Mouse (Mus musculus): ENCODE data around the gene Zranb2.
A peak's percentile ranks its signal among the peaks of the same experiment; 100 is the strongest.

The Zranb2 gene

DNA sequence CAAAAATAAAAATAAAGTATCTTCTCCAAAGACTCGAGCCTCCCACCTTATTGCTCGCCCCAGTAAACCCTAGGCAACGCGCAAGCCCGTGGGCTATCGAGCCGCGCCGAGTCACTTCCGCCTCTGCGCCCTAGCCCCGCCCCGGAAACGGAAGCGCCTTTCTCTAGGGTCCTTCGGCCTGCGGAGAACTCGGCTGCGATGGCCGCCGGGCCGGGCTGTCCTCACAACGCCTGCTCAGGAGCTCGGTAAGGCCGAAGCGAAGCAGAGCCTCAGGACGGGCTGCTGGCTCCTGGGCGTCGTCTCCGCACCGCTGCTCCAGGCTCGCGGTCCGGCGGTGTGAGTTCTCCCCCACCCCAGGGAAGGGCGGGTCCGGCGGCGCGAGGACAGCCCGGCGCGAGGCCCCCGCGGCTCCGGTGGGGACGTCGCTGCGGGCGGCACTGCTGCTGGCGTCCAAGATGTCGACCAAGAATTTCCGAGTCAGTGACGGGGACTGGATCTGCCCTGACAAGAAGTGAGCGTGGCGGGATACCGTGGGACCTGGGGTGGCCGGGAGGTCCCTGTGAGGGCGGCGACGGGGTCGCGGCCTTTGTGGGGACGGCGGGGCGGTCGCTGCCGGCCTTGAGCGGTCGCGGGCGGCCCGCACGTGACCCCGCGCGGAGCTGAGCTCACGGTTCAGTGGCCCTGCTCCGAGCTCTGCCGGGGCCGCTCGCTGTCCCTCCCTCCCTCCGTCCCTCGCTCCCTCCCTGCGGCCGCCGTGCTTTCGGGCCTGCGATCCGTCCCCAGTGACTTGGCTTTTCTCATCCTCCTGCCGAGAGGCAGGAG, at the start of gene Zranb2:
Gene Zranb2, plus strand, starts transcription at position 197 of the 822 bp plus-strand sequence.
- DNase-seq (ENCODE audit: low read depth, low spot score): peak; percentile 91

DNA sequence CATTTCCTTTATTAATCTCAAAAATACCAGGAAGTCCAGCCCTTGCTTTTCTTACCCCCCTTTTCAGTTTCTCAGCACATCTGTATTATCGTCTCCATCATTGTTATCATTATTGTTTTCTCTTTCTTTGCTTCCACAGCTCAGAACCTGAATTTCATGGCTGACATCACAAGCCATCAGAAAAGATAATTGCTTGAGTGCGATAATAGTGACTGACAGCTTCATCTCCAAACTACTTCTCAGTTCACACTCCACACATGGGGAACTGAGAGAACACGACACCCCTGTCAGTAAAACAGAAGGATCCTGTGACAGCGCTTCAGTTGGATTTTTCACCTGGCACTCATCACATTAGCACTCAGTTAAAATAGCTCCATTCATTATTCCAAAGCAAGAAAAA, 41.9 kb upstream of the Zranb2 start:
- DNase-seq (ENCODE audit: low read depth, low spot score): no peak

DNA sequence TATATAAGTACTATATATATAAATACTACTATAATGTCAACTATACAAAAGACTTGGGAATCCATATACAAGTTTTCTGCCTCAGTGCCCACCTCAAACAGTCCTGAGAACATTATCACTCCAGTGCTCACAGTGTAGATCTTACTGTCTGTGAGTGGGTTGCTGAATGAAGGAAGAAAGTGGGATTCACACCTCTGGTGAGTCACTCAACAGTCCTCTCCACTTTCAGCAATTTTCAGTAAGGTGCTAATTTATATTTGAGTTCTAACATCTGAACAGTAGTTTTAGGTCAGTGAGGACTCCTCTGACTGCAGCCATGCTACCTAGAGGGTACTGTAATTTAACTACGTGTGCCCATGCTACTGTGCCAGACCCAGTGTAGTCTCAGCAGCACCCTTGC, 31.7 kb upstream of the Zranb2 start:
- DNase-seq (ENCODE audit: low read depth, low spot score): no peak

DNA sequence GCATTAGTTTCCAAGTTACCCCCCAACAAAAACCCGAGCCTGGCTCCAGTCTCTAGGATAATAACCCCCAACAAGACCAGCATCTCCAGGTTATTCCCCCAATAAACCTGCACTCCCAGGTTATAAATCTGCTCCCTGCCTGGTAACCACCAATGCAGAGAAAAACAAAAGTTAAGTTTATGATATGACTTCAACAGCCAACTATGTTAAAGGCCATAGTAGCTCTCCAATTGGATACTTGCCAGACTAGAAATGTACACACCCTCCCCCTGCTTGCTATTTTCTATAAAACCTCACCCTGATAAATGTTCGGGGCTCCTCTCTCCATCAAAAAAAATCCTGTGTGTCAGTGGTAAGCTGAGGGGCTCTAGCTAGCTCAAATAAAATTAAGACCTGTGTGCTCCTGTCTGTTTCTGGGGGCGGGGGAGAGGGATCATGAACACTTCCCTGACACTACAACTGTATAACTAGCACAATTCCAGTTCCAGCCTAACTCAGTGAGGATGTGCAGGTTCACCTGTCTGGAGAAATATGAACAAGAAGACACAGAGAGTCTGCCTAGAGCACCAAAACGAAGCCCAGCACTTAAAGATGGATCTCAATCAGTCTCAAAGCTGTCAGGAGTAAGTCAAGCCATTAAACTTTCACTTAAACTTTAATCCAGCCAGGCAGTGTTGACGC, 19.7 kb upstream of the Zranb2 start:
- DNase-seq (ENCODE audit: low read depth, low spot score): no peak

DNA sequence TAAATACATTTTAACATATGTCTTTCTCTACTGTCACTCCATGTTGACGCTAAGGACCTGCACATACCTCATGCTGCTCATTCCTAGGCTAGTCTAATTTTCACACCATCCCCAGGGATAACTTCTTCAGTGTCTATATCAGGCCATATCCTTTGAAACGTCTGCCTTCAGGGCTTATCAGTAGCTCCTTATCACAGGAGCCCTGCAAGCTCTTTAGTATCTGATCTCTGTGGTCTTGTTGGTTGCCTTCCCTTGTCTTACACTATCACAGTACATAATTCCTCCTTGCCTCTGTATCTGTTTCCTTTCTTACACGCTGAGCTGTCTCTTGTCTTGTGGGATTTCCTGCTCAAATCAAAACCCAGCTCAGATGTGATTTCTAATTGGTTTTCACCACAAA, 17.5 kb upstream of the Zranb2 start:
- no peak for DNase-seq (ENCODE audit: low read depth, low spot score)

DNA sequence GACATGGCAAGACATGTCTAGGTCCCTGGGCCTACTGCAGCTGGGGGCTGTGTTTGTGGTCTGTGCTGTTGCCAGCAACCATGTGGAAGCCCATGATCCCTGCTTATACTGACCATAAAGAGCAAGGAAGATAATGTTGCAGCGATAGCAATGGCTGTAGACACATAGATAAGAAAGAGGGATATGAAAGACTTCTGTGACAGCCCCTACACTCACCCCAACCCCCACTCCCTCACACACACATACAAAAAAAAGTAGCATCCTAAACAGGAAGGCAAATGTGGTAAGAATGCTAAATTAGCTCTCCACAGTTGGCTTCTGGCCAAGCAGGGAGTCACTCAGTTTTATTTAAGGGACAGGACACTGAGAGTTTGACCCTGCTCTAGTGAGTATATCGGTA, 16.0 kb upstream of the Zranb2 start:
- DNase-seq (ENCODE audit: low read depth, low spot score): no peak

DNA sequence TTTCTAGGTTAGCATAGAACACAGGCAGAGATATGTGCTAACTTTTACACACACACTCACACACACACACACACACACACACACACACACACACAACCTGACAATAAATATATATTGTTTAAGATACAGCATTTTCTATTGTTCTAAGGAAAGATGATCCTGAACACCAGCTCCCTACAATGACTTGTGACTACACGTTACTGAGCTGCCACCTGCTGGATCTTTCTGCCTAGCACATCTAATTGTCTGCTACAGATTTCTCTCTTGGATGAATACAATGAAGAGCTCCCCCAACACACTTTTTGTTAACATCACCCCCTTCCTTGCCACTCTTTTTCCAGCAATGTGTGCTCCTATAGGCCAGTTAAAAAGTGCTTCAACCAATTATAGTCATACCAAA, 13.5 kb upstream of the Zranb2 start:
- peak; percentile 63 for DNase-seq (ENCODE audit: low read depth, low spot score)

DNA sequence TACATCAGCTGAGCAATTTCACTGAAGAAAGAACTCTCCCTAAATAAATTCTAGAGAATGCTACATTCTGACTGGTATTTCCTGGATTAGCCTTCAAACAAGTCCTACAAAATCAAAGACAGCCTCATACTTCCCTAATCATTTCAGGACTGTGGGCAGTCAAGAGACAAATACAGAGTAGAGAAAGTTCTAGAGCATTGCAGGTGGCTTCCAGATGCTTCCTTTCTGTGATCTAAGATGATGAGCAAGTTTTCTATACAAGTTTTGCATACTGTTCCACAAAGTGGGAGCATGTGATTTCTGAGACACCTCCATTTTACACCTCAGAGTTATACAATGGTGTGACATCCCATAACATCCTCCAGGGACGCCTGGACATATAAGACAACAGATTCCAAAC, 10.1 kb upstream of the Zranb2 start:
- no peak for DNase-seq (ENCODE audit: low read depth, low spot score)

DNA sequence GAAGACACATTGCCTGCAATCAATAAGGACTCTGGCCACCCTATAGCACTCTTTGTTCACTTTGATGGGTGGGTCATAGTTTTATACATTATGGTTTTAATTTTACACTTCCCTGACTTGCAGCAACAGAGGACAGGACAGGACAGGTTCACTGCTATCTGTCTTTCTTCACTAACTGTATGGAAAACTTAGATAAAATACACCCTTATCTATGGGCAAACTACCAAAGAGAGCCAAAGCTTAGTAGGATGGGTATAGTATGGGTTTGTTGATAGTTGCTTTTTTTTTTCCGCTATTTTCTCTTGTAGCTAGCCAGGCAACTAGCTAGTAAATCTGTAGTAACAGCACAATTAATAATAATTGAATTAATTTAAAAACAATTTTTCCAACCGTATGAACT, 2.4 kb upstream of the Zranb2 start:
- DNase-seq (ENCODE audit: low read depth, low spot score): no peak

DNA sequence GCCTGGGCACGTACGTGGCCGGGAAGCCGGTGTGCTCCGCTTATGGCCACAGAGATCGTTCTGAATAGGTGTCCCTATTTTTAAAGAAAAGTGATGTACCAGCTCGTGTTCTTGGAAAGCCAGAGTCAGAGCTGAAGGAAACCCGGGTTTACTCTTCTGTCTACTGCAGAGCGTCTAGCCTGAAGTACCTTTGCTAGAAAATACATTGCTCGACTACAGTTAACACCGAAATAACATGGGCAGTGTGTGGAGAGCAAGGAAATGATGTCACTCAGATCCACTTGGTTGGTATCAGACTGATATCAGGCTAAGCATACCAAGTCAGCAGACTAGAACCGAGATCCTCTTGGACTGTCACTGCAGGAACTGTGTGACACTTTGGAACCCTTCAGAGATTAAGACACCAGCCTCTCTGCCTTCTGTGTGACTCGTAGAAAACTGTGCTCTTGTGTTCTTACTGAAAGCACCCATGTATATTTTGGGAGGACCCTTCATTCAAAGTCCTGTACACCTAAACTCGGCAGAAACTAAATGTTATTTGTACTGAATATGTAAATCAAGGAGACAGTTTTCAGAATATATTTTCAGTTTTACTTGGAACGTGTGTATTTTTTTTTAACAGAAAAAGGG, 941 bp downstream of the Zranb2 start:
- peak; percentile 40 for DNase-seq (ENCODE audit: low read depth, low spot score)

DNA sequence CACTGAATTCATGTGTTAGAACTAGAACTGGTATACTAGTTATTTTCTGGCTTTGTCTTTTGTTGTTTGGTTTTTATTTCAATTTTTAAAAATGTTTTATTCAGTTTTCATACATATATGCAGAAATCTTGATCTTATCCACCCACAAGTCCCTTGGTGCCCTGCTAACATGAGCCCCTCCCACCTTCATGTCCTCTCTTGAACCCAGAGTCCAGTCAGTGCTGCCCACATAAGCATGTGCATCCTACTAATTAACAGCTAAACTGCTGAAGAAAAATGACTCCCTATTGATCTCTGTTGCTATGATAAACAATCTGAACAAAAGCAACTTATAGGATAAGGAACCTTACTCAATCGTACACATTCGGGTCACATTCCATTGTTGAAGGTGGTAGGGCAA, 15.4 kb downstream of the Zranb2 start:
- DNase-seq (ENCODE audit: low read depth, low spot score): no peak

DNA sequence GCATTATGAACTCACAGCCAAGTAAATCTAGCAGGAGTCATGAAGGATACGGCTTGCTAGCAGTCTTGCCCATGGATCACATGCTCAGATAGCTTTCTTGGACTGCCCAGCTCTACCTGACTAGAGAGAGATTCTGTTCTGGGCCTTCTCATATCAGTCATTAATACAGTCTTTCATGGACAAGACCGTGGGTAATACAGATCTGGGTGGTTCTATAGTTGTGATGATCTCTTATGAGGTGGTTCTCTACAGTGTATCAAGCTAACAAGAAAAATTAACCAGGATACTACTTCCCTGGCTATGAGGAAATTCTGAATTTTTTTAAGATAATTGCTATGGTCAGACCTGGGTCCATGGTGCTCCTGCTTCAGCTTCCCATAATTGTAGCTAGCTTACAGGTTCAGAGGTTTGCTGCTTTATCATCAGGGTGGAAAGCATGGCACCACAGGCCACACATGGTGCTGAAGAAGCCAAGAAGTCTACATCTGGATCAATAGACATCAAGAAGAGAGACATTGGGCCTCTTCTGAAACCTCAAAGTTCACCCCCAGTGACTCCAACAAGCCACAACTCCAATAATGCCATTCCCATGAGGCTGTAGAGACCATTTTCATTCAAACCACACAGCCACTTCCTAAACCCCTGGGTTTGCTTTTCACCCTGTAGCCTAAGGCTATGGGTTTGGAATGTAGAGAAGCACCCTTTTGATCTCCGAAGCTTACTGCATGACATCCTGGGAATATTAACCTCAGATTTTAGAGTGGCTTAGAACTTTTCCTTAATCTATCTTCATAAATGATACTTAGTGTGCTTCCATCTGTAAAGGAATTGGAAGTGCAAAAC, 16.0 kb downstream of the Zranb2 start:
- no peak for DNase-seq (ENCODE audit: low read depth, low spot score)

DNA sequence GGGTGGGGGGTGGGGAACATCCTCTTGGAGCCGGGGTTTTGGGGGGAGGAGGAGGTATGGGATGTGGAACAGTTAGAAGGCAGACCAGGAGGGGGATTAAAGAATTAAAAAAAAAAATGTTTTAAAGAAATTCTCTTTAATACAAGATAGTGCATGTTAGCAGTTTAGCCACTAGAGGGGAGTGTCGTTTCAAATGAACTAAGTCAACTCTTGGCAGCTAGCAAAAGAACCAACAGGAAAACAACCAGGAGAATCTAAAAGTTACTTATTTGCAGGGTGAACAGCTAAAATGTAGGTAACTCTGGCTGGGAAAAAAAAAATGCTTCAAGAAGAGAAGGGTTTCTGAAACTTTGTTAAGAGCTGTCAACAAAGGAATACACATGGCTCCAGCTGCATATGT, 31.2 kb downstream of the Zranb2 start:
- peak; percentile 64 for DNase-seq (ENCODE audit: low read depth, low spot score)

DNA sequence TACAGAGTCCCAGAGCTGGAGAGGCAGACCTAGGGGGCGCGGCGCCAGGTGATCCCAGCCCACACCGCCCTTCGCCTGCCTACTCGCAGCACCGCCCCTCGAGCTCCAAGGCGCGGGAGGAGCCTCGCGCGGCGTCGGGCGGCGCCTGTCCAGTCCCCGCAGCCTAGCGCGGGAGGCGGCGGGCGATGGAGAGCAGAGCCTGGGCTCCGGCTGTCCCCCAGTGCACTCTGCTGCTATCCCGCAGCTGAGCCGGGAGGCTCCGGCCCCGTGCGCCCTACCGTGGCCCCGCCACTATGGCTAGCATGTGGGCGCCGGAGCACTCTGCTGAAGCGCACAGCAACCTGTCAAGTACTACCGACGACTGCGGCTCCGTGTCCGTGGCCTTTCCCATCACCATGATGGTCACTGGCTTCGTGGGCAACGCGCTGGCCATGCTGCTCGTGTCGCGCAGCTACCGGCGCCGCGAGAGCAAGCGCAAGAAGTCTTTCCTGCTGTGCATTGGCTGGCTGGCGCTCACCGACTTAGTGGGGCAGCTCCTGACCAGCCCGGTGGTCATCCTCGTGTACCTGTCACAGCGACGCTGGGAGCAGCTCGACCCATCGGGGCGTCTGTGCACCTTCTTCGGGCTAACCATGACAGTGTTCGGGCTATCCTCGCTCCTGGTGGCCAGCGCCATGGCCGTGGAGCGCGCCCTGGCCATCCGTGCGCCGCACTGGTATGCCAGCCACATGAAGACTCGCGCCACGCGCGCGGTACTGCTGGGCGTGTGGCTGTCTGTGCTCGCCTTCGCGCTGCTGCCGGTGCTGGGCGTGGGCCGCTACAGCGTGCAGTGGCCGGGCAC, 33.0 kb downstream of the Zranb2 start, which contains the start of gene Ptger3:
Gene Ptger3, plus strand, starts transcription at position 168 of the 841 bp plus-strand sequence.
- DNase-seq (ENCODE audit: low read depth, low spot score): peak; percentile 62

DNA sequence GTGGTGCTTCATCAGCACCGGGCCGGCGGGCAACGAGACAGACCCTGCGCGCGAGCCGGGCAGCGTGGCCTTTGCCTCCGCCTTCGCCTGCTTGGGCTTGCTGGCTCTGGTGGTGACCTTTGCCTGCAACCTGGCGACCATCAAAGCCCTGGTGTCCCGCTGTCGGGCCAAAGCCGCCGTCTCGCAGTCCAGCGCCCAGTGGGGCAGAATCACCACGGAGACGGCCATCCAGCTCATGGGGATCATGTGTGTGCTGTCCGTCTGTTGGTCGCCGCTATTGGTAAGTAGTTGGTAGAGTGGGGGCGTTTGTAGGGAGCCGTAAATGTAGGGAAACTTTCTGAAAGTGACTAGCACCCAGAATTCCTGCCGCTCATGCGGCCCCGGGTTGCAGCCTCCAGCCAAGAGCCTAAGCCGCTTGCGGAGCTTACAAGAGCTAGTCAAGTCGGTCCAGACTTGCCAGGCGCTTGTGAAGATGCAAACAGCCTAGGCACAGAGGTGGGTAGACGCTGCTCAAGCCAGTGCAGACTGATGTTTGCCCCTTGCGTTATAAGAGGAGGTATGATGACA, 33.7 kb downstream of the Zranb2 start:
- DNase-seq (ENCODE audit: low read depth, low spot score): peak; percentile 30

DNA sequence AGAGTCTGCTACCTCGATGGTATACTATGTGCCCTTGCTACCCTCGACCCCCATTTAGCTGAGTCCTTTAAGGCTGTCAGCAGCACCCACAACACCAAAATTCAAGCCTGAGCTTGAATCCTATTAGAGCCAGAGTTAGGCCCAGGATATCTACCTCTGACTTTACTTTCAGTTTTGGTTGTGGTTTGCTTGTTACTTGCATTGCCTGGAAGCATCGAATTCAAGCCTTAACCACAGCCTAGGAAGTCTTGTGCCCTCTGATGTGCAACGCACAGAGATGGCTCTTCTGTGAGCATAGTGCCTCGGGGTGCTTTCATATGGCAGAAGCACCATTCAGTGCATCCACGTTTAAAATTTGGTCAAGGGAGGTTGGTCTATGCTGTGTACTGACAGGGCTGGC, 38.1 kb downstream of the Zranb2 start:
- DNase-seq (ENCODE audit: low read depth, low spot score): no peak

DNA sequence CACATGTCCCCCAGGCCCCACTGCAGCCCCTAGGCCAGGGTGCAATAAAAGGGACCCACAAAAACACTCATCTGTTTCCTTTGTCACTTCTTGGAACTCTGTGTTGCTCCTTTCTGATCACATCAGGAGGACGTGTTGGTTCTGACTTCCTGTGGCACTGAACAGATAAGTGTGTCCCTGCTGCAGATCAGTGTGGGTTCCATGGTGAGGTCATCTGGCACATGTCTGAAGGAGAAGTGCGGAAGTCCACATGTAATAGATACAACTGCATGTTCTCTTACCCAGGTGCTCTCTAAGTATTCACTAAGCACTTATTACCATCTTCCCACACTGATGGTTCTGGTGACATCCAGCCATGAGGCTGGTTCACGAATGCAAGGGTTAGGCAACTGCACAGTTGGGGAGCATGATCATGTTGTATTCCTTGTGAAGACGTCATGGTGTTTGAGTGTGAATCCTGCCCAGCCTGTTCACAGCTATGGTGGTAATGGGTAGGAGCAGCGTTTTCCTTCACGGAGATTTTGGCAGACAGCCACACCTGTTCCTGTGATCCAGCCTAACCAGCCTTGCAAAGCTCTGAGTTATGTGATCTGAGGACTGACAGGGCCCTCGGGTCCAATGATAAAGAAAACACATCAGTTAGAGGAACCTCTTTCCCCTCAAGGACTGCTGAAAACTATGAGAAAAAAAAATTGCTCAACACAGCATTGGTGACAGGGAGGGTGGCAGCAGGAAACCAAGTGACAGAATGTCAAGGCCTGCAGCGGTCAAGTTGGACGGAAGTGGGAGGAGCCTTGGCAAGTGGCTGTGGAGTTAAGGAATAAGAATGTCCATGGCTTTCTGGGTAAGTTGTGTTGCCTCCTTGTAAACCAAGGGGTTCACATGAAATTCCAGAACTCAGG, 41.7 kb downstream of the Zranb2 start:
- DNase-seq (ENCODE audit: low read depth, low spot score): no peak

DNA sequence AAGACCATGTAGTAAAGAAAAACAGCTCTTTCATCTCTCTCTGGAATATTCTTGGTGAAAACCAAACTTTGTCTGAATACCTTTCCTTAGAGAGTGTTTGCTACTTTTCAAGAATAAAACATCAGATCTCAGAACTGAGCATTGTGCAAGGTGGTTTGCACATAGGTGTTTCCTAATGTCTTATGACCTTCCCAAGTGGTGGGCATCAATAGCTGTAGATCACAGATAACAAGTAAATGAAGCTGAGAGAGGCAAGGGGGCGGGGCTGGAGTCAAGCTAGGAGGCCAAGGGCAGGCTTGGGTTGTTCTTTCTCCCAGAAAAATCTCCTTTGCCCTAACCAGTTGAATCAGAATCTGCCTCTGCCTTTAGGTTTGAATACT, 42.4 kb downstream of the Zranb2 start:
- no peak for DNase-seq (ENCODE audit: low read depth, low spot score)

DNA sequence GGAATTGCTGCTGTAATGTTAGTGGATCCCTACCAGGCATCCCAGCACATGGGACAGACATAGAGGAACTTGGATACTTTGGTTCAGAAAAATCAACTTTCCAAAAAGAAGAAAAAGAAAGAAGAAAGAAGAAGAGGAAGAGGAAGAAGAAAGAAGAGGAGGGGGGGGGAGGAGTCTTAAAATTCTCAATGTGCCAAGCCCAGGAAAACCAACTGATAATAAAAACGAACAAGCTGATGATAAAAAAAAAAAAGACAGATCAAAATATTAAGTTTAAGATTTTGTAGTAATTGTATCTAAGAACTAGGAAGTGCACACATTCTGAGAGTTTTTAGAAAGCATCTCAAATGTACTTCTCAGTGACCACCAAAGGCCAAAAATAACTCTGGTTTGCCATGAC, 42.9 kb downstream of the Zranb2 start:
- DNase-seq (ENCODE audit: low read depth, low spot score): no peak
